Mouse (Mus musculus) midbrain, embryonic 11.5 days (tissue): Measurements from ENCODE around the gene Eif1. TPM values are rescaled to one million over a fixed set of nuclear protein-coding genes. Genes with fewer than 3 reads are reported as not detected.
"Not testable (repeated sequence)": the region's sequence is repeated elsewhere in the genome, so short reads cannot be mapped to it uniquely, and the experiment has no call there.

Source experiments
- ATAC-seq: fragments of 200-750 bp; cut with Nextera tagmentation; 2 replicates; pipeline ENCODE4 v1.8.0; 2017; ENCODE audit warnings: moderate TSS enrichment, moderate library complexity; ENCODE audit not compliant: low FRiP score
- DNase-seq: peaks from one replicate; pipeline ENCODE4 v3.0.0; 2015; ENCODE audit warnings: low spot score; ENCODE audit errors: missing footprints
- H3K27ac ChIP-seq: fragments of 300-500 bp; sonication (generic); 2 replicates; pipeline ENCODE4 v1.5.1; 2014; ENCODE audit warnings: low read depth, low read length
- H3K27me3 ChIP-seq: fragments of 300-500 bp; sonication (generic); 2 replicates; pipeline ENCODE4 v1.6.1; 2014; ENCODE audit warnings: mild to moderate bottlenecking, low read length, moderate library complexity, mixed read lengths; ENCODE audit not compliant: control insufficient read depth, insufficient read depth
- H3K36me3 ChIP-seq: fragments of 300-500 bp; sonication (generic); 2 replicates; pipeline ENCODE4 v1.6.1; 2014; ENCODE audit warnings: mild to moderate bottlenecking, low read length, moderate library complexity, mixed read lengths; ENCODE audit not compliant: control insufficient read depth, insufficient read depth
- H3K4me1 ChIP-seq: fragments of 300-500 bp; sonication (generic); 2 replicates; pipeline ENCODE4 v1.6.1; 2014; ENCODE audit warnings: low read length; ENCODE audit not compliant: control insufficient read depth, insufficient read depth
- H3K4me2 ChIP-seq: fragments of 300-500 bp; sonication (generic); 2 replicates; pipeline ENCODE4 v1.6.1; 2014; ENCODE audit warnings: mild to moderate bottlenecking, moderate library complexity
- H3K4me3 ChIP-seq: fragments of 300-500 bp; sonication (generic); 2 replicates; pipeline ENCODE4 v1.5.1; 2014; ENCODE audit warnings: low read depth, low read length
- H3K9ac ChIP-seq: fragments of 300-500 bp; sonication (generic); 2 replicates; pipeline ENCODE4 v1.6.1; 2014; ENCODE audit warnings: low read length
- H3K9me3 ChIP-seq: fragments of 300-500 bp; sonication (generic); 2 replicates; pipeline ENCODE4 v1.6.1; 2016; ENCODE audit warnings: low read length; ENCODE audit not compliant: control insufficient read depth
- WGBS: fragments of 180-500 bp; shearing (Covaris S2); extraction: QIAGEN DNeasy Blood & Tissue Kit; methylation state at CpG from one replicate; pipeline ENCODE4 v1.1.7; 2014; 5-methylcytosine and 5-hydroxymethylcytosine counted together
- polyA plus RNA-seq: library from polyadenylated mRNA; unstranded; fragments of >200 nt; fragmentation: Nextera tagmentation; extraction: Ambion mirVana; gene quantifications from 2 replicates; pipeline ENCODE4 v1.2.1, GENCODE M21; 2014

Gene Eif1
- polyA plus RNA-seq, 1 experiment from 2014 or later = 1,853 TPM

DNA sequence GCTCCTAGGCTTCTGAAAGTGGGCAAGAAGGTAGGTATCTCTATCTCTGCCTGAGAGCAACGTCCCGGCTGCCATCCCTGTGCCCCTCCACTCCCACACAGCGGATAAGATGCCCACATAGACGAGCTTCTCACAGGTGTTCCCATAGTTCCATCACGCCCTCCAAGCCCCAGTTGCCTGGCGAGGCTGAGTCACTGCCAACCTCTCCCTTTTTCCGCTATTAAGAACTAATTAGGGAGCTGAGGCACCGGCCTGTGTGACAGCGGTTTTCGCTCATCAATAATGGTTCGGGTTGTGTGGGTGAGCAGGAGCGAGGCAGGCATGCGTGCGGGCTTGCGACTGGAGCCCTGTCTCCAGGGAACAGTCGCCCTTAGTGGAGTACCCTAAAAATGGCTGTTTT is 10.6 kb downstream of the Eif1 start:
- Histone ChIP-seq H3K36me3 (no peaks in the 10 kb centered on the region), H3K4me2 (no peak overlapping the region), H3K9me3 (no peaks in the 10 kb centered on the region), H3K9ac (no peak overlapping the region), H3K27me3 (no peaks in the 10 kb centered on the region), H3K4me1 (peaks cover 2% of the 10 kb centered on the region; the same call in 1 of the 2 replicates), H3K4me3 (no peak overlapping the region), H3K27ac (no peak overlapping the region)
- ATAC-seq (no peak), DNase-seq (no peak)
- WGBS = 66% methylated on average over 16 of the region's 16 CpGs

DNA sequence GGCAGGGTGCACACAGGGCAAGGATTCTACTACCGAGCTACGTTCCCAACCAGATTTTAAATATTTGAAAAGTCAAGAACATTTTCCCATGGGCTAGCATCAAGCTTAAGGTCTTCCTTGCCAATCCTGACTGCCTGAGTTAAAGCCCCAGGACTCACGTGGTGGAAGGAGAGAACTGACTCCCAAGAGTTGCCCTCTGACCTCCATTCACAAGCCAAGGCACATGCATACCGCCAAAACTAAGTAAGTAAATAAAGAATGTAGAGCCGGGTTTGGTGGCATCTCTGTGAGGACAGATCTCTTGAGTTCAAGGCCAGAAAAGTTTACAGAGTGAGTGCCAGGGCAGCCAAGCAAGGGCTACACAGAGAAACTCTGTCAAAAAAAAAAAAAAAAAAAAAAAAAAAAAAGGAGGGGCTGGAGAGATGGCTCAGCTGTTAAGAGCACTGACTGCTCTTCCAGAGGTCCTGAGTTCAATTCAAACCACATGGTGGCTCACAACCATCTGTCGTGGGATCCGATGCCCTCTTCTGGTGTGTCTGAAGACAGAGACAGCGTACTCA is 11.2 kb downstream of the Eif1 start:
- WGBS = 62% methylated on average over 8 of the region's 8 CpGs
- H3K36me3 ChIP-seq, H3K9me3 ChIP-seq, H3K9ac ChIP-seq, DNase-seq, H3K27ac ChIP-seq, H3K4me2 ChIP-seq, H3K4me1 ChIP-seq, H3K27me3 ChIP-seq, ATAC-seq, H3K4me3 ChIP-seq: not testable (repeated sequence)

DNA sequence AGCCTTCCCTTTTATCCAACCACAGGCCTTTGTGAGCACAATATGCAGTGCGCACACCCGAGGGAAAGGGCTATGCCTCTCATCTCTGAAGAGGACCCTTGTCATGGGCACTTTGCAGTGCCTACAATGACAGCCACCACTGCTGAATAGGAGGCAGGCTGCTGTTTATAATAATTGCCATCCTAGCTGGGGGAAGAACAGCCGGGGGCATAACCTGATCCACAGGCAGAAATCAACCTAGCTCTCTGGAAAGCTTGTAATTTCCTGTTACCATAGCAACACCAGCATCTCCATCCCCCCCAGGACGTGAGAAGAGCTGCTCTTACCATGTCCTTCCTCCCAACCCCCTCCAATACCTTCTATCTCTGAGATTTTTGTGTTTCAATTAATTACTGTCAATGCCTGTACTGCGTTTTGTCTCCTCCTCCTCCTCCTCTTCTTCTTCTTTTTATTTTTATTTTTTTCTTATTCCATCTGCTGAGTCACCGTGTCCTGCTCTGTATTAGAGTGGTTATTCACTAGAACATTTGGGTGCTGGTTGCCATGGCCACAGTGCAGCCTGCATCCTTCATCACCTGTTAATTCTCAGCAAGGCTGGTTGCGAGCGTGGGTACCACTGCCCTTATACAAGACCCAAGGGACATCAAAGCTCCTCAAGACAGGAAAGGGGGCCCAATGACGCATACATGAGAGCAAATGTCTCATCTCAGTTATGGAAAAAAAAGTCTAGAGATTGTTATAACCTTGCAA is 13.3 kb downstream of the Eif1 start:
- ATAC-seq (peak; percentile 45; the same call in 1 of the 2 replicates), DNase-seq (no peak)
- Histone ChIP-seq H3K9me3 (no peaks in the 10 kb centered on the region), H3K4me1 (peaks cover 2% of the 10 kb centered on the region; the same call in 1 of the 2 replicates), H3K27ac (peak overlapping the region; percentile 36; the same call in 1 of the 2 replicates), H3K4me3 (no peak overlapping the region), H3K4me2 (no peak overlapping the region), H3K27me3 (no peaks in the 10 kb centered on the region), H3K9ac (no peak overlapping the region), H3K36me3 (no peaks in the 10 kb centered on the region)
- WGBS = 63% methylated on average over 9 of the region's 9 CpGs

DNA sequence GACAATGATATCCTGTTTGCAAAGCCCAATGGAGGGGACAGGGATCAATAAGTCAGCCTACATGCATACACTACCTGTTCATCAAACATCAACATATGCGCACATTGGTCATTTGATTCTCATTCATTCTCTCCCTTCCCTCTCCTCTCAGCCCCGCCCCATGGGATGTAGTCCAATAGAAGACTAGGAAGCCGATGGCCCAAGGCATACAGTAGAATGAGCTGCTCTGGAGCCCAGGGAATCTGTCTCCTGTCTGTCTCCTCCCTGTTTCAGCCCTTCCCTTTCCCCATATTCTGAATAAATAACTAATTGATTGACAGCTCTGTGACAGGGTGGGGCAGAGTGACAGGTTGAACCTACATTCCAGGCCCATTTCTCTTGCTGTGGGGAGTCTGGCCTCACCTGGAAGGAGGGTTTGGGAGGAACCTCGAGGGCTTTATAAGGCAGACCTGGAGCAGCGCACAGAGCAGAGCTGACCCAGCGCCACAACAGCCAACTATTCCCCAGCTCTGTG is 14.3 kb downstream of the Eif1 start, which contains the start of gene Gast:
TSS of gene Gast (plus strand) at position 464 of the 514 bp plus-strand sequence.
- peaks cover 2% of the 10 kb centered on the region; the same call in 1 of the 2 replicates for H3K4me1 ChIP-seq
- H3K36me3 ChIP-seq = no peaks in the 10 kb centered on the region
- no peak for ATAC-seq
- WGBS = 87% methylated on average over 6 of the region's 6 CpGs
- no peak within 1 kb of the TSS for H3K4me2 ChIP-seq
- no peak for DNase-seq
- H3K9ac ChIP-seq = no peak within 1 kb of the TSS
- H3K9me3 ChIP-seq = no peaks in the 10 kb centered on the region
- no peaks in the 10 kb centered on the region for H3K27me3 ChIP-seq
- 0 out of 2 replicates have a peak within 1 kb of the TSS, but pooled peaks have one; percentile 6 for H3K27ac ChIP-seq
- no peak within 1 kb of the TSS for H3K4me3 ChIP-seq

DNA sequence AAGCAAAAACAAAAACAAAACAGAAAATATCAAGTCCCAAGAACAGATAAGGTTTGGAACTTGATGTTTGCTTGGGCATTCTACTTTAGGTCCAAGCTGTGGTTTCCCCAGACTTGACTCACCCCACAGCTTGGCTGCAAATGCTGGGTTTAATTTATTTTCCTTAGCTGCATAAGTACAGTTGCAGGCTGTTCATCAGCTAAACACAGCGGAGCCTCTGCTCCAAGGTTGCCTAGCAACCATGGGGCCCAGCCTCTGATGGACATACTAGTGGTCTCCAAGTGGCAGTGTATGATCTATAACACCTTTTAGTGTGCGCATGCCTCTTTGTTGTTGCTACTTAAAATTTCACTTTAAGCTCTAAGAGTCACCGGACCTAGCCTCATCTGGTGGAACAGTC is 16.0 kb downstream of the Eif1 start:
- H3K27ac ChIP-seq = no peak overlapping the region
- H3K4me1 ChIP-seq = peaks cover 2% of the 10 kb centered on the region; the same call in 1 of the 2 replicates
- no peak overlapping the region for H3K4me2 ChIP-seq
- DNase-seq (no peak), ATAC-seq (0 out of 2 replicates have a peak, but pooled peaks have one; percentile 54)
- H3K36me3 ChIP-seq = no peaks in the 10 kb centered on the region
- no peaks in the 10 kb centered on the region for H3K27me3 ChIP-seq
- no peaks in the 10 kb centered on the region for H3K9me3 ChIP-seq
- no peak overlapping the region for H3K4me3 ChIP-seq
- no peak overlapping the region for H3K9ac ChIP-seq
- 78% methylated on average over 3 of the region's 3 CpGs for WGBS

DNA sequence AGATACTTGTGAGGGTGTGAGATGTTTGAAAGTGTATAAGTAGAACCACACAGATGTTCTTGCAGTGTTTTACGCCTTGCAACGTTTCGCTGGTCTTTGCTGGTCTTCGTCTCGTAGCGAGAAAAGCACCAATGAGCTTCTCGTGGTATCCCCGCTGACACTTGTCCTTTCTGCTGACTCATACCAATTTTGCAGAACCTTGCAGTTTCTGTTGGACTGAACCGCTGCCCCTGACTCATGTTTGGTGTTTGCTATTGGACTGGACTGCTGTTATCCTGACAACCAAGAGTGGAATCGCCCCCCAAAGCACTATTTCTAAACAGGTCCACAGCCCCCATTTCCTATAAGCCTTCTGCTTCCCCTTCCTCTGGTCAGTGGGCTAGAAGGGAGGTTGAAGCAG is 24.6 kb downstream of the Eif1 start:
- DNase-seq (peak; percentile 41), ATAC-seq (no peak)
- no peak overlapping the region for H3K27ac ChIP-seq
- no peaks in the 10 kb centered on the region for H3K9me3 ChIP-seq
- 94% methylated on average over 10 of the region's 10 CpGs for WGBS
- no peak overlapping the region for H3K9ac ChIP-seq
- H3K4me2 ChIP-seq = no peak overlapping the region
- H3K27me3 ChIP-seq = no peaks in the 10 kb centered on the region
- H3K4me1 ChIP-seq = no peaks in the 10 kb centered on the region
- H3K36me3 ChIP-seq = peaks cover 2% of the 10 kb centered on the region; the same call in 1 of the 2 replicates
- no peak overlapping the region for H3K4me3 ChIP-seq

DNA sequence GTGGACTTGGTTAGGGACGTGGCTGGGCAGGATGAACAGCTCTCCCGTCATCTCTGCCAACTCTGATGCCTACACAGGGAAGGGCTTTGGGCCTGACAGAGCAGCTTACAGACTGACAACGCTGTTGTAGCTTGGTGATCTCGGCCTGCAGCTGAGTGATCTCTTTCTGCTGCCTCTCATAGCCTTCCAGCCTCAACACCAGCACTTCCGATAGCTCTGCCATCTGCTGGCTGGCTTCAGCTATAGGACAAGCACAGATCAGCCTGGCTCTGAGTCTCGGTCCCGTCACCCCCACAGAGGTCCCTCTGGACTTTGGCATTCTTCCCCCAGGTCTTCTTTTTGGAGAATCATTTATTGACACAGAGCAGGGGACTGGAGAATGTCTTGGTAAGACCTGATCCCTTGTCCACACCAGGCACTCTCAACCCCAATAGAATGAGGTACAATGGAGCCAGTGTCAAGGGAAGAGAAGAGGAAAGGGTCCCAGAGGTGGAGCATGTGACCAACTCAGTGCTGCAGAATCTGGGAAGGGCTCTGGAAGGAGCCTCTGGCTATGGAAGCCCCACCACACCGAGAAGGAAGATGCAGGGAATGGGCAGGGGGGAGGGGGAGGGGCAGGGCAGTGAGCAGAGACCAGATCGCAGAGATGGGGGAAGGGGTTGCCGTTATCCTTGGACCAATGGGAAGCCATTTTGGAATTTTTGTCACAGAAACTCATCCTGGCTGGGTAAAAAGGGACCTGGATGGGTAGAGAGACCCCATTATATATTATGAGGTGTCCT is 32.6 kb downstream of the Eif1 start:
- DNase-seq (peak; percentile 88), ATAC-seq (no peak)
- Histone ChIP-seq H3K27ac (no peak overlapping the region), H3K36me3 (peaks cover 2% of the 10 kb centered on the region; the same call in 1 of the 2 replicates), H3K4me2 (no peak overlapping the region), H3K4me1 (peaks cover 7% of the 10 kb centered on the region), H3K27me3 (no peaks in the 10 kb centered on the region; the same call in 1 of the 2 replicates), H3K4me3 (no peak overlapping the region), H3K9ac (no peak overlapping the region), H3K9me3 (no peaks in the 10 kb centered on the region)
- WGBS = 39% methylated on average over 10 of the region's 10 CpGs

DNA sequence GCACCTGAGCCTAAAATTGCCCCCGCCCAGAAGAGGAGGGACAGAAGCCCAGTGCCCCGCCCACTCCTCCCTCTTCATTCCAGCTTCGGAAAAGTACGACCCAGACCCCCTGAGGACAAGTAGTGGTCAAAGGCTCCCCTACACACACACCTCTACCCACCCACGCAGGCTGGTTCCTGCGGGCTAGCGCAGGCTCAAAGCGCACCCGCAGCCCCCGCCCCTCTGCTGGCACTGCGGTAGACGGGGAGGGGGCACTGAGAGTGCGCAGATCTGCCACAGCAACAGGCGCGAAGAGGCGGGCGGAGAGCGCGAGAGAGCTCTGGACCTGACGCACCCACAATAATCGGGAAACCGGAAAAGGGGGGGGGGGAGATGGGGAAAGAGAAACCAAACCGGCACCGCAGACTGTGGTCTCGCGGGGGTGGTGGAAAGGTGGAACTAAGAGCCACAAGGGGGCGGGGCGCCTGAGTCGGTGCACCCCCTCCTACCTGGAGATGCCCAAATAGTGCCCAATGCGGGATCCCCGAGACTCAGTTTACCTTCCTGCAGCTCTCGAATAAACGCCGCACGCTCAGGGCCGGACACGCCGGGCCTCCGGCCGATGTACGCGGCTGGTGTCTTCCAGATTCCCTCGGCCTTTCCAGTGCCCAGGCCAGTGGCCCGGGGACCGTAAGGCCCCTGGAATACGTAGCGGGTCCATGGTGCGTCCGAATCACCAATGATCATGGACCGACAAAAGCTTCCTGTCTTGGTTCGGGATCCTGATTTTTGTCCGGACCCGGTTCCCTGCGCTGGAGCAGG is 35.7 kb downstream of the Eif1 start:
- Histone ChIP-seq H3K36me3 (no peaks in the 10 kb centered on the region), H3K4me2 (peak overlapping the region; percentile 99), H3K27me3 (peaks cover under 1% of the 10 kb centered on the region; the same call in 1 of the 2 replicates), H3K4me3 (peak overlapping the region; percentile 76), H3K4me1 (peaks cover 7% of the 10 kb centered on the region), H3K9ac (peak overlapping the region; percentile 73), H3K27ac (no peak overlapping the region), H3K9me3 (no peaks in the 10 kb centered on the region)
- ATAC-seq = peak; percentile 54
- WGBS = under 1% methylated on average over 54 of the region's 54 CpGs
- DNase-seq = peak; percentile 94
